Mouse (Mus musculus) spleen, postnatal 10 days (tissue): ENCODE results near the gene Ggct.
A peak's percentile ranks its signal among the peaks of the same experiment; 100 is the strongest.

Source experiments
- DNase-seq, 2 experiments: peaks; one replicate each; pipeline ENCODE4 v3.0.0; 2021 to 2022; ENCODE audit warnings: low spot score in 2 of 2

The Ggct gene

DNA sequence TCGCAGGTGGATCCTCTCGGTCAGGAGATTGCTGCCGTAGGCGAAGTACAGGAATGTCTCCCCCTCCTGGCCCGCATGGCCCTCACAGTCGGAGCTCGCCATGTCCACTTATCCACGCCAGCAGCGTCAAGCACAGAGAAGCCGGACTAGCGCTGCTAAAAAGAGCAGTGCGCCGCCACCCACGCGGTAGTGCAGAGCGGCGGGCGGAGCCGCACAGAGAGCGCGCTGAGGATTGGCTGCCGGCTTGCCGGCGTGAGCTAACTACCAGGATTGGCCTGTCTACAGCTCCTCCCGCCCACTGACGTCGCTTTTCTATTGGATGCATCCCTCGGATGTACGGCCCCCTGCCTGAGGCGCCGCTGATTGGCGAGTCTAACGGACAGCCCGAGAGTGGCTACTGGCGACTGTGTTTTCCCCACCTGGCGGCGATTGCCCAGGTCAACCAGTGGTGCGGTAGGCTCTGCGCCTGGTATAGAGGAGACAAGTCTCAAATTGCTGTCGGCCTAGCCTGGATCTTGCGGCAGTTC, at the start of gene Ggct:
Gene Ggct (minus strand): TSS at position 217 of the 527 bp plus-strand sequence.
- DNase-seq, result peak; percentile 77 to 94

DNA sequence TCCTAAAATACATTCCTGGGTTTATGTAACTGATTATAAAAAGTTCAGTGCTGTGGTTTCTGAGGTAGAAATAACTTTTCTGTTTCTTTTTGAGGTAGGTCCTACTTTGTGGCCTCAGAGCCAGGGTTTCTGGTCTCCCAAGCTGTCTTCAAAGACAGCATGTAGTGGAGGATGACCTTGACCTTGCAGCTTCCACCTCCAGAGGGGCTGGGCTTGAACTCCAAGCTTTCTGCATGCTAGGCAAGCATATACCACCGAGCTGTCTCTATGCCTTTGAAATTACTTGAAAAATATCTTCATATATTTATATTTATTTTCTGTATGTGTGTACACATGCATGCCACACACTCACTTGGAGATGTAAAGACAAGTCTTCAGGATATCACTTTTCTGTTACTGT, 47.3 kb upstream of the Ggct start:
- DNase-seq, result no peak

GRCm38 (mm10) chr6:55039446-55039783, 46.7 kb upstream of the Ggct start:
- DNase-seq, result no peak

DNA sequence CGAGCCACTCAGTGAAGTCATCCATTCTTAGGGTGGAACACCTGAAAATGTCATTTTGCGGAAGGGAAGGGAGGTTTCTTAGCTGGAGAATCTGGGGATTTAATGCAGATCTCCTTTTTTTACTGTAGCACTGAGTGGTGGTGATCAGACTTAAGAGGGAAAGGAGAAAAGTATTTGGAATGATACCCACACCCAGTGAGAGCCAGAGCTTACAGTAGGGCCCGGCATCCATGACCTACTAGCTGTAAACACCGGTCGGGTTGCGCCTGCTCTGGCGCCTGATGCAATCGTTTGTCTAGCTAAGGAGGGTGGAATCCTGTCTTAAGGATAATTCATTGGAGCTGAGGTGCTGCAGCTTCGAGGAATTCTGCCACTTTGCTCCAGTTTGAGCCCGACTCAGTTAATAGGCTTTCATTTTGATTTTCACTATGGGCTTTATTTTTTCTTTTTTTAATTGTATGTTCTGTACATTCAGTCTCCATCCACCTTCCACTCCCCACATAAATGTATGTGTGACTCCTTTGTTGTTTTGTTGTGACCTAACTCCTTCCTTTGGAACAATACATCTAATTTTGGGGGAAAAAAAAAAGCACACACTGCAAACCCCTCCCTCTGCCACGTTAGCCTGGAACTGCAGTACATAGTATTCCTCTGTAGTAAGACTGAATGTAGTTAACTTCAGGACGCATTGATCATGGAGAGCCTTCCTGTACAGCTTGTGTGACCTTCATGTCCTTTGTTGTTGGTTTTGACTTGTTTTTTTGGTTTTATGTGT, 46.1 kb upstream of the Ggct start:
- peak; percentile 35 to 52 for DNase-seq

- peak; percentile 87 to 89 for DNase-seq
Observed at GRCm38 (mm10) chr6:55037799-55038670, 45.3 kb upstream of the Ggct start, which contains the start of gene Gars. Gene Gars (plus strand): TSS chr6:55038007.

DNA sequence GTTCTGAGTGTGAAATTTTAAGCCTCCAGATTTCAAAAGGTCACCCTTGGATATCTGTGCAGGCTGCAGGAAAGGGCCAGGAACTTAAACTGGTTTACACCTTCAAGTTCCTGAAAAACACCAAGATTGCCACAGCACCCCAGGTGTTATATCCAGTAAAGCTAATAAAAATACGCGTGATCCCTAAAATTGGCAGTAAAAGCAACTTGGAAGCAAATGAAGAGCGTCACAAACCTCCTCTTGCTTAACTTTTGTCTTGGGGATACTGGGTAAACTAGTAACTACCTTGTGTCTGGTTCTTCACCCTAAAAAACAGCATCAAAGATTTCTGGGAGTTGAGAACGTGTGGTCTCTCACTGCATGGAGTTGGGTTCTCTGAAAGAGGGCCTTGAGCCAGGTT, 44.0 kb upstream of the Ggct start:
- DNase-seq, result no peak

DNA sequence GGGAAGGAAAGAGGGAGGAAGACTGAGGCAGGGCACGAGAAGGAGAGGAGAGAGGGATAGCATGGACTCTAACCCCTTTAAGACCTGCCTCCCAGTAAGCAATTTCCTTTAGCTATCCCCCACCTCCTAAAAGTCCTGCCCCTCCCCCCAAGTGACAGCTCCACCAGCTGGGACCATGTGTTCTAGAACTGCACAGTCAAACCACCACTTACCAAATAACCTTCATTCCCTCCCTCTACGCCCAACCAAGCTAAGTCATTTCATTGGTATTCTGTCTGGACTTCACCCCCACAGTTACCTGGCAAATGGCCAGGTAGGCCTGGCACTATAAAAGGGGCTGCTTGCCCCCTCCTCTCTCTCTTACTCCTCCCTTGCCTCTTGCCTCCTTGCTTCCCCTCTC, 34.9 kb upstream of the Ggct start:
- DNase-seq, result no peak

GRCm38 (mm10) chr6:55021806-55022205, 29.1 kb upstream of the Ggct start:
- no peak for DNase-seq

DNA sequence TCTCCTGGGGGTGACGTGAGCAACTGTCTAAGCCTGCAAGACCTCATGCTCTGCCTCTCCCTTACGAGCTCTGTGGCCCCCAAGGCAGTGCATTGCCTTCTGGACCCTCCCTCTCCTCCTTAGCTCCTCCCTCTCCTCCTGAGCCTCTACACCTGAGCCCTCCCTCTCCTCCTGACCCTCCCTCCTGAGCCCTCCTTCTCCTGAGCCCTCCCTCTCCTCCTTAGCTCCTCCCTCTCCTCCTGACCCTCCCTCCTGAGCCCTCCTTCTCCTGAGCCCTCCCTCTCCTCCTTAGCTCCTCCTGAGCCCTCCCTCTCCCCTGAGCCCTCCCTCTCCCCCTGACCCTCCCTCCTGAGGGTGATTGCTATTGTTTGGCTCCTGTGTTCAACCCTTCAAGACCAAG, 25.7 kb upstream of the Ggct start:
- DNase-seq, result no peak

GRCm38 (mm10) chr6:55016710-55017583, 24.2 kb upstream of the Ggct start:
- peak in 1 of 2 experiments; percentile 52 for DNase-seq

- DNase-seq, result peak in 1 of 2 experiments; percentile 39
Observed at GRCm38 (mm10) chr6:55016236-55016635, 23.5 kb upstream of the Ggct start.

DNA sequence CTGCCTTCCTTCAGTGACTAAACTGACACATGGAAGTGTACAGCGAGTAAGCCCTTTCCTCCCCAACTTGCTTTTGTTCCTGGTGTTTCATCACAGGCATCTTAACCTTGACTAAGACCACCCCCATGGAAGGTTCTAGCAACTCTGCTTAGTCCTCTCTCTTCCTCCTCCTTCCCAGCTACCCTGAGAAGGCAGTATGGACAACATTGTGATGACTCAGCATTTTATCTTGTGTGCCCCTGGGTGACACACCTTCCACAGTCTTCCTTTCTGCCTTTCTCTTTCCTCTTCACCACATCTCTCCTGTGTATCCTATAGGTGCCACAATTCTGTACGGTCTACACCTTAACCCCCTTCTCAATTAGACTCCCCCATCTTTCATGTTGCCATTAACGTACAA, 21.4 kb upstream of the Ggct start:
- DNase-seq, result no peak

DNA sequence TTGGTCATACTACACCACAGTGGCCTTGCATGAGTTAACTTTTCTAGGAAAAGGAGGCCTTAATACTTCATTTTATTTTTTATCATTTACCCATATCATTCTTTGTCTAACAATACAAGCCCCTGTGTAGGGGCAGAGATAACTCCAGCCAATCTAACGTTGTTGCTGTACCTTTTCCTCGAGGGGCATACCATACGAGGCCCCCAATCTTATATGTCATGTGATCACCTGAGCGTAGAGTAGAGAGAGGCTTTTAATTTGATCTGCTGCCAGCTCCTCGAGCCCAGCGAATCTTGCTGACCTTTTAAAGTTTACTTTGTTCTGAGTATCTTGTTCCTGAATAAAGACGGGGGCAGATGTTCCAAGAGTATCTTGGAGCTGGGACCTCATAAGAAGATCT, 19.8 kb upstream of the Ggct start:
- no peak for DNase-seq

- DNase-seq, result no peak
Observed at GRCm38 (mm10) chr6:55010330-55011091, 17.8 kb upstream of the Ggct start.

DNA sequence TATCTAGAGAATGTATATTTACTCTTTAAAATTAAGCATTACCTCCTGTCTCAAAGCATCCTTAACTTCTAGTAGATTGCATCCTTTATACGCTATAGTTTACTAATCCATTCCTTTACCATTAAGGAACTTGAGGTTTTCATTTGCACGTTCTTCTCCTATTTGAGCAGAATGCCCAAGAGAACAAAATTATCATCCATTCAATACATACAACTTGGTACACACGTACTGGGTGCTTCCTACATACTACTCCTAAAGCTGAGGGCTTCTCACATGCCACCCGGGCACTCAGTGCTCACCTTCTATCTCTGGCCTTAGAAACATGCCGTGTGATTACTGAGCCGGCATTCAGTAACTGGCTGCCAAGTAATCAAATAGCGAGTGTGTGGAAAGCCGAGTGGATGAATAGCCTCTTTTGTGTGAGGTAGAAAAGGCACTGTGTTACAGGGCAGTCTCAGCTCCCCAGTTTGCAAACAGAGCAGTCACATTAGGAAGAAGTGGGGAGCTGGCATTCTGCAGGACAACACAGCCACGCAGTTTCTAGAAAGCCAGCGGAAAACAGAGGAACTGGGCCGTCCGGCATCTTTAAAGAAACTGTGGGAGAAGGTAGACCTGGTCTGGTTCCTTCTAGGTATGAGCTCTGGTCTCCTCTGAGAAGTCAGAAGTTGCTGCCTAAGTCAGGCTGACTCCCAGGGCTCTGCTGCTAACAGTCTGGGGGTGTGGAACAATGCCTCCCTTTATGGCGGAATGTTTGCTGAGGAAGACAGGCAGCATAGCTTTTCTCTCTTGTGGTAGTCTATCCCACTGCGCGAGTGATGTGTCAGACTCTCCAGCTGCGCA, 16.9 kb upstream of the Ggct start:
- DNase-seq, result no peak

DNA sequence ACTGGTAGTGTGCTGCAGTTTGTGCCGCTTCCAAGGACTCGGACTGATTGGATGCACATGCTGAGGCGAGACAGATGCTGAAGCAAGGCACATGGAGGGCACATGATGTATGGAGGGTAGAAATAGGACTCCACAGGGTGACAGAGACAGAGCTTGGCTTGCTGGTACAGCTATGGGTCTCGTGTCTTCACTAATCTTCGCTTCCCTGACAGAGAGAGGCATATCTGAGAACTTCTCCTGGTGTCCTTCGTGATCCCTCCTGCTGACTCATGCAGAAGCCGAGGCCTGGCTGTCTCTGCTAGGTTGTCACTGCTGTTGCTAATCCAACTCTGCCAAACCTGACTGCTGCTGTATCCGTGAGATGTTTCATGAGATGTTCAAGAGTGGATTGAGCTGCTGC, 15.7 kb upstream of the Ggct start:
- no peak for DNase-seq

GRCm38 (mm10) chr6:55003559-55003958, 10.8 kb upstream of the Ggct start:
- DNase-seq, result no peak

DNA sequence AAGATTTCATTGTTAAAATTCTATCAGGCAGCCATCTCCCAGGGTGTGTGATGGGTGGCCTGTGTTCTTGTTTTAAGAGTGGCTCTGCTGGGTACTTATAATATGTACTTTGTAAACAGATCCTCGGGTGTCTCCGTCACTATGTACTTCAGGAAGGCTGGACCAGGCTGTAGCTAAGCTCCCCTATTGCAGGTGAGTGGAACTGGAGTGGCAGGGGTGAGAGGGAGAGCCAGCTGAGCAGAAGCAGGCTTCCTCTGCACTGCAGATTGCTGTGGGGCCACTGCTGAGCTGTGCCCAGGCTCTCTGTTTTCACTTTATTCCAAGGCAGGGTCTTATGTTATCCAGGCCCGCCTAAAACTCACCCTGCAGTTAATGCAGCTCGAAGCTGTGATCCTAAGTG, 9.7 kb upstream of the Ggct start:
- DNase-seq, result no peak

DNA sequence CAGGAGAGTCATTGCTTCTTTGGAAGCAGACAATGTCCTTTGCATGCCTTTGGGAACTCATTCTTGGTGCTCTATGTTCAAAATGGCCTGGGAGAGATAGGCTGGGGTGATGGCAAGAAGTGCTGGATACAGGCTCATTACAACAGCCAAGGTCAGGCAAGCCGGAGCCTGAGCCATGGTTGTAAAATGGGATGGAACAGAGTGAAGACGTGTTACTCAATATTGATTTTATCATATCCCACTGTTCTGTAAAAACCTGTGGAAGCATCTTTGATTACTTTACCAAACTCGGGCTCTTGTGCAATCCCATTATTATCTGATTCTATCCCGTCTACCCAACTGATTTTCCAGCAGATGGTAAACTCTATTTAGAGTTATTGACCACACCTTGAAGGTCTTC, 8.6 kb upstream of the Ggct start:
- DNase-seq, result no peak

DNA sequence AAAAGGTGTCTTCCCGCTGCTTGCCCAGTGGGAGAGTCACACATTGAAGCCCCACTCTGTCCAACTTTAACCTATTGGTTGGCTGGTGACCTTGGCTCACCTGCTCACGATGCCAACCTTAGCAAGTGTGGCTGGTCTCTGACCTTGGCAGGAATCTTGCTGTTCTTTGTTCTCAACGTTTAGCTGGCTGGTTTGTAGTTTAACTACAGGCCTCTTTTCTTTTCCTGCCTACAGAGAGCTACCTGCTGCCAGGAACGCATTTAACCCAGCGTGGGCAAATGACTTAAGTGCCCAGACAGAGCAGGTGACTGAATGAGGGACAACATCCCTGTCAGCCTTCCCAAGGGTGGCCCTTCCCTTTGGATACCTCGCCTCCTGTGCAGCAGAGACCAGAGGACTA, 5.0 kb upstream of the Ggct start:
- DNase-seq, result no peak
